Mouse (Mus musculus) lung, adult 2 months (tissue): Measurements from ENCODE around the gene Ifitm6.
A peak's percentile ranks its signal among the peaks of the same experiment; 100 is the strongest.

Source experiments
- CTCF ChIP-seq: fragments of 200-500 bp; IDR thresholded peaks from 2 replicates; pipeline ENCODE4 v1.5.1; 2011; ENCODE audit warnings: mild to moderate bottlenecking, low read length, control low read depth; ENCODE audit not compliant: insufficient read depth
- POLR2A ChIP-seq: fragments of 200-500 bp; IDR thresholded peaks from 2 replicates; pipeline ENCODE4 v1.6.1; 2011; ENCODE audit warnings: low read depth, mild to moderate bottlenecking, control low read depth, low read length, borderline replicate concordance; ENCODE audit errors: extremely low read depth

- TF ChIP-seq CTCF (no peak), POLR2A (peak; percentile 90)
These were observed 30.0 kb upstream of the Ifitm6 start for GRCm38 (mm10) chr7:141047581-141048225.
